Mouse (Mus musculus) CD4-positive, CD25-positive, alpha-beta regulatory T cell, adult 2 months (primary cell): ENCODE measurements around the gene Flt1.
A peak's percentile ranks its signal among the peaks of the same experiment; 100 is the strongest.

Experiments
- DNase-seq: peaks from one replicate; pipeline ENCODE4 v3.0.0-alpha.2; 2012; ENCODE audit warnings: low read depth, low spot score

Flt1 gene

DNA sequence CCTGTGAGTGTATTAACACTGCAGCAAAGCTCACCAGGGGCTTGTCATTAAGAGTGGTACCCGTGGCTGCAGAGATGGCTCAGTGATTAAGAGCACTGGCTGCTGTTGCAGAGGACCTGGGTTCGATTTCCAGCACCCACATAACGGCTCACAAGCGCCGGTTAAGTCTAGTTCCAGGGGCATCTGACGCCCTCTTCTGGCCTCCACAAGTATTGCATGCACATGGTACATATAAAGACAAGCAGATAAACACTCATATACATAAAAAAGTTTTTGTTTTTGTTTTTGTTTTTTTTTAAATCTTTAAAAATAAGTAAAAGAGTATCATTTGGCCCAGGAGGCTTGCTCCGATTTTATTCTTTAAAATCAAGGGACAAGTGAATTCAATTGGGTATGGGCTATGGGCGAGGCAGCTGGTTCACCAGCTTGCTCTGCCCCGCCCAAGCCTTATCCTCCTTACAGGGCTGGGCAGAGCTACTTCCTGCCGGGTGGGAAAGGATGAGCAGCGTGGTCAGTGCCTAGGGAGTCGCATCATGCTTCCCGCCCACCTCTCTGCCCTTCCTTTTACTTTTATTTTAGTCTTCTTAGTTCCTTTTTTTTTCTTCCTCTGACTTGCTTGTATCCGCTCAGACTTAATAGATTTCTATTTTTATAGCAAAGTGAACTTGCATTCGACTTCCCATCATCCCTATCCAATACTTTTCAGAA lies 57.0 kb downstream of the Flt1 start:
- no peak for DNase-seq

DNA sequence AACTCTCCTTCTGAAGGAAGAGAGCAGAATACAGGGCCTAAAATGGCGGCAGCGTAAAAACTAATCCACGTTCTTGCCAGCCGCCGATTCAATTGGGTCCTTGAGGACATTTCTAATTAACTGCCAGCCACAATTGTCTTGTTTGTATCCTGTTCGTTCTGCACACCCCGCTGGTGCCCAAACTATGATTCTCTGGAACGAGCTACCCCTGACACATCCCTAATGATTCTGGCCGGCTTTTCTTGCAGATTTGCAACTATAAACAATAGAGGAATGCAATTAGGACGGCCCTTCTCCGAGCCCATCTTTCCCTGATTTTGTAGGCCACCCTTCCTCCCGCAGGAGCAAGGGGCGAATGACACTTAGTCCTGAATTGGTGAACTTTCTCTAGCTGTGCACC lies 59.9 kb downstream of the Flt1 start:
- no peak for DNase-seq

DNA sequence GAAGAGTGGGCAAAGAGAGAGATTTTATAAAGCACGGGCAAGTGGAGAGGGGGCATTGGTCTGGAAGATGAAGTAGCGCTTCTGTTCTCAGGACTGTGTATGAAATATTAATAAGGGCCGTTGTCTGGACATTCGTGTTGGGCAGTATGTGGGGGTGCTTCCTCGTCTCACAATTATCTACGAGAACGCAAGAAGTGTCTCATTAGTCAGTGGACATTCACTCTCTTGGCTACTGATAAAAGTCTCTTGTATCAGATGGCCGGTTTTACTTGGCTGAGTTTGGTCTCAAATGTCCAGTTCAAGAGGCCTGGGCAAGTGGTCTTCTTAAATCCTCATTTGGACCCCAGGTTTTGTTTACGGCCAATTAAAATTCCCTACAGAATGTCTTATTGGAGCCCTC lies 60.4 kb downstream of the Flt1 start:
- DNase-seq = no peak

DNA sequence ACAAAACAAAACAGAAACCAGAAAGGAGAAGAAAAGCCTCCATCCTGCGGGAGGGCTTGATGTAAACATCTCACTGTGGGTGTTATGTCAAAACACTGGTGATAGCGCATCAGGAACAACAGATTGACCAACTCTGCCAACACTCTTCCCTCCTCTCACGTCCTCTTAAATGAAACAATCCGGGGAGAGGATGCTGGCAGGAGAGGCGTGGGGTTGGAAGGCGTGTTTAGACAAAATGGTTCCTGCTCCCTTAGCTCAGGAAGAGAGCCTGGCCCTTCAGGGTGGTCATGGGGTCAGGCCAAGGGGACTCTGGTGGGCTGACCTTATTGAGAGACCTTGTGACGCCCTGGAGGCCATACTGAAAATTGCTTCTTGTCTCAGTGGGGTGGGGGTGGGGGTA lies 65.9 kb downstream of the Flt1 start:
- DNase-seq = no peak

DNA sequence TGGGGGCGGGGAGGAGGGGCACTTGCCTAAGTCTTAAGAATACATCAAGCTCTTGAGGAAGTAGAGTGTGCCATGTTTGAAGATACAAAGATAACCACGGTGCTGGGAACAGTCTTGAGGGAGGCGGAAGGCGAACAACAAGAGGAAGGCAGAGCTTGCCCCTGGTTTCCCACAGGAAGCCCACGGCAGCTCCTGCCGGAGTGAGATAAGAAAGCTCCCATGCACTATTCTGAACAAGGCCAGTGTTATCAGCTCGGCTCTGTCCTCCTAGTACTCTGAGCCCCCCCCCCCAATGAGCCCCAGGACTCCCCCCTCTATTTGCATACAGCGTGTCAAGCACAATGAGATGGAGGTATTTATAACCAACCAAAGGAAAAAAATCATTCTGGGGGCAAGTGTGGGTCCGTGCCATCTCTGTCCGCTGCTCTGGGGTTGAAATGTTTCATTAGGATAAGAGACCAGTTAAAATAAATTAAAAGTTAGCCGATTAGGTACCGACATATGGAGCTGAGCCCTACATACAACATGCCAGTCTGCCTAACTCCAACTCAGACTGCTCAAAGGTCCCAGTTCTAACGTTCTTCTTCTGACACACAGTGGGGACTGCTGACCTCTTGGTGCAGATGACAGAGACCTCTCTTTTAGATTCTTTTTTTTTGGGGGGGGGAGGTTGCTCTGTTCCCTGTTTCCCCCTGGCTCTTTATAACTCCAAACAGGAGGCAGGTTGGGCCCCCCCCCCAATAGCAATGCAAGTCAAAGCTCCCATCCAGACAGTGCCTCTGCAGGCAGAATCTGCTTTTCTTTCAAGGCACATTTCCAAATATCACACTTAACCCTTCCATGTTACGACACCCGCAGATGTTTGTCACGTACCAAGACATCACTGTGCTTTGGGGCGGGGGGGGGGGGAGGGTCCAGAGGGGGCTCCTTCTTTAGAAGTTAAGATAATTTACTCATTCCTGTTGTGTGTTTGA lies 67.6 kb downstream of the Flt1 start:
- no peak for DNase-seq

DNA sequence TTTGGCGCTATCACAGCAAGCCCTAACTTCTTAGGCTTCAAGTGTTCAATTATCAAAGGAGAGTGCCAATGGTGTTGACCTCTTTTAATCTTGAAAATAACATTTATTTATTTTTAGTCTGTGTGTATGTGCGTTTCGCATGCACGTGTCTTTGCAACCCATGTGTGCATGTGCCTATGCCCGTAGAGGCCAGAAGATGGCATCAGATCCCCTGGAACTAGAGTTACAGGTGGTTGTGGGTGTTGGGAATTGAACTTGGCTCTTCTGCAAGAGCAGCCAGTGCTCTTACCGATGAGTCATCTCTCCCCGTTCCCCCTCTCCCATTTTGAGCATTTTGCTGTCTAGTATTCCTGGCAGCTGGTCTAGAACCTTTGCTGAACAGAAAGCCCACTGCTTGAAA lies 70.0 kb downstream of the Flt1 start:
- DNase-seq = no peak

DNA sequence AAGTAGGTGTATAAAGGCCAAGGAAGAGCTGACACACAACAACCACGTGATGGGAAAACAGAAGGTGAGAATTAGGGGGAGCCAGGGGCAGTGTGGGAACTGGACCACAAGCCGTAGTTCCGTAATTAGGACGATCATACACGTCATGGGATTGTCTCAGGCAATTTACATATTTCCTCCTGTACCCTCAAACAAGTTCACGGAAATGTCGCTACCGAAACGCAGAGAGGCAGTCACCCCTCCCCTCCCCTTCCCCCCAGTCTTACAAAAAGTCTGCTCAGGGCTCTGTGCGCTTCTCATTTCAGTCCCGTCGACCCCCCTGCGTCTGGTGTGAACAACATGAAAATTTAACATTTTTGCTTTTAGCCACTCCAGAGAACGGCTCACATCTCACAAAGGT lies 74.6 kb downstream of the Flt1 start:
- no peak for DNase-seq

DNA sequence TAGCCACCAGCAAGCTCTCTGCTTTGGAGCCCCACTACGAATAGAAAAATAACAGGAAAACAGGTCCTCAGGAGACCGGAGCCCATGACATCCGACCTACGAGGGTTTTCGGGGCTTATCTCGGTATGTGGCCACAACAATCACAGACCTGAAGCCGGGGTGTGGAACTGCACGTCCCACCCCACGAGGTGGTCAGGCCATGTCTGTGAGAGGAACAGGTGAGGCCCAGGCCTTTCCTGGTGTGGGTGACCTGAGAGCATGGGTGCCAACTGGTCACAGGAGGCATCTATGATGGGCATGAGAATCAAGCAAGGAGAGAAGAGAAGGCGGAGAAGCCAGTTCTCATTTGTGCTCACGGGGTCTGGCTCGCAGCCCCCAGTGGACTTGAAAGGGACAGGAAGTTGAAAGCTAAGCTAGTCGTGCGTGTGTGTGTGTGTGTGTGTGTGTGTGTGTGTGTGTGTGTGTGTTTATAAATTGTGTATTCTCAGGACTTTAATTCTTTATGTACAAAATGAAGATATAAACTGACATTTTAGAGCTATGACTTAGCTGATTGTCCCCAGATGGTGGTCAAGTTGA lies 79.4 kb downstream of the Flt1 start:
- DNase-seq = no peak

DNA sequence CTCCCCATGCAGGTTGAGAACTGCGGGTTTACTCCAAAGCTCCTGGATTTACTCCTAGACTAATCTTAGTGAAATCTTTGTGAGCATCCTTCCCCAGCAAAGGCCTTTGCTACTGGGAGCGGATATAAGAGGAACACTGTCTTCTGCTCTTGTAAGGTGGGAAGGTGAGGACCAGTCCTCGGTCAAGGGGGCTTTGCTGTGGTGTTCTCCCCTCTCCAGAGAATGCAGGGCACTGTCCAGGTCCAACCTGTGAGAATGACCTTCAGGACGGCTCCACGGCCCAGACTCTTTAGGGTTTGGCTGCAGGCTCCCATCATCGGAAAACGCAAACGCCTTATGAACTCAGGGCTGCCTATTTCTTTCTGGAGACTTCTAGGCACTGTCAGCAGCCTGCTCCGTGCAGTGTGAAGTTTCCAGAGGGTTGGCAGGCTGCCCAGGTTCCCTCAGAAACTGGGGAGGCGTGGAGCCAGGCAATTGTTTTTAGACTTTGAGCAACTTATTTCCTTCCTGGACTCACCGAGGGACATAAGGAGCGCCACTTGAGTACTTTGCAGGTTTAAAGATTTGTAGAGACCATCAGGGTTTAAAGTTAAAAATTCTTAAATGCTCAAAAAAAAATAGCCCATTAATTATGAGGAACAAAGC lies 80.7 kb downstream of the Flt1 start:
- no peak for DNase-seq

DNA sequence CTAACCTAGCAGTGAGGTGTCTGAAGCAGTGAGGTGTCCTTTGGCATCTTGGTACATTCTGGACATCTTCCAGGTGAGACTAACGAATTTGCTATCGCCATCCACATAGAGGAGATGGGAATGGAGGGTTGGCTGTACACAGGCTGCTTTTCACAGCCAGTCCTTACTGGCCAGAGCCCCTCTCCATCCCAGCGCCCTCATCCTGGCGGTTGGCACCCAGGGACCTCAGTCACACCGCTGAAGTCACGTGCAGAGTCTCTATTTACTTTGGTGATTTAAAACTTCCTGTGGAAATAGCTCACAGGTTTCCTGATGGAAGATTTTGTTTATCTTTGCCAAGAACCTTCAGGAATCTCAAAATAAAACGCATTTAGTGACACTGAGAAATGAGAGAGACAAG lies 84.4 kb downstream of the Flt1 start:
- DNase-seq = no peak

DNA sequence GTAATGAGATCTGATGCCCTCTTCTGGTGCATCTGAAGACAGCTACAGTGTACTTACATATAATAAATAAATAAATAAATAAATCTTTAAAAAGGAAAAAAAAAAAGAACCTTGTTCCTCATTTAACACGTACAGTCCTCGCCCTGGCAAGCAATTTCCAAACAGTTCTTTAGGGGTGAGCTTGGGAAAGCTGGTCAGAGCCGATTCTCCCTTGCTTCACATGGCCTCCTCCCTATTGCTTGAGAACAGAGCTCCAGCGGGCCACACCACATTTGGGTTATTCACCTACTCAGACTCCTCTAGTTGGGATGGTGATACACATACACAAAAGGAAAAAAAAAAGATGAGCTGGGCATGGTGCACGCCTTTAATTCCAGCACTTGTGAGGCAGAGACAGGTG lies 85.9 kb downstream of the Flt1 start:
- no peak for DNase-seq

DNA sequence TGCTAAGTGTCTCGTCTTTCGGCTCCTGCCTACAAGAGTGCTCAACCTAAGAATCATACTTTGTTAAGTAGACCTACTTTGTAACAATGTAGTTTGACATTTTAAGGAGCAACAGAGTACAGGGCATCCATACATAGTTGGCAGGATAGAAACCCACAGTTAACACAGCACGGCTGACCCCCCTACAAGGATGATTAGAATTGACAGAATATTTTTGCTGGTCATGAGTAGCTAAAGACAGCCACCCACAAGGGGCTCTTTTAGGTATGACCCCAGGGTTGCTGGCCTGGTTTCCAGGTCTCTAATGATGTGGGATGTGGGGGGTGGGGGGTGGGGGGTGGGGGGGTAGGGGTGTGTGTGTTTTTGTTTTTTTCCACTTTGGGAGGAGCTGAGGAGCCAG lies 89.1 kb downstream of the Flt1 start:
- DNase-seq = no peak

DNA sequence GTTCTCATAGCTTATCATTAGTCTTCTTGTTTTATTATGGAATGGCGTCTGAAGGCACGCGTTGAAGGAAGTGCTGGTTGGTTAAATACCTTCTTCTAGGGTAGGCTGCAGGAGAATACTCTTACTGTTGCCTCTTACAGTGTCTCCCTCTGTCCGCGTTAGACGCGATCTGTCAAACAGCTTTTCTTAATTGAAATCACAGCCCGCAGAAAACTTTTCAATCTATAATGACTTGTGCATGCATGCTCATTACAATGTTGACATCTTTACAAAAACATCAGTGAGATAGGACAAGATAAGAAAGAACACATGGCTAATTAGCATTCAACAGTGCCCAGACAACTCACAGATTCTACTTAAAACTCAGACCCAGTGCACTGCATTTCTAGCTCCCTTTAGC lies 89.9 kb downstream of the Flt1 start:
- no peak for DNase-seq

DNA sequence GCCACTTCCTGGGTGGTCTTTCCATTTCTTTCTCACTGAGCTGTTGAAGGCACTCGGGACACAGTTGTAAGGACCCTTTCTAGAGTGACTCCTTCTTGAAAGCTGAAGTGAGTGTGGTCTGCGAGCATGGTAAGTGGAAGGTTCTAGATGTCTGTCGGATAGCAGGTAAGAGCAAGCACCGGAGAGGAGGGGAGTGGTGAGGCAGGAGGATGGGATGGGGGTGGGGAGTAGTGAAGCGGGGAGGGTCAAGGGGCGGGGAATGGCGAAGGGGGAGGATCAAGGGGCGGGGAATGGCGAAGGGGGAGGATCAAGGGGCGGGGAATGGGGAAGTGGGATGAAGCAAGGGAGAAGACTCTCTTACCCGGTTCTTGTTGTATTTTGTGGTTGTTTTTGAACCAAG lies 91.8 kb downstream of the Flt1 start:
- DNase-seq = no peak

DNA sequence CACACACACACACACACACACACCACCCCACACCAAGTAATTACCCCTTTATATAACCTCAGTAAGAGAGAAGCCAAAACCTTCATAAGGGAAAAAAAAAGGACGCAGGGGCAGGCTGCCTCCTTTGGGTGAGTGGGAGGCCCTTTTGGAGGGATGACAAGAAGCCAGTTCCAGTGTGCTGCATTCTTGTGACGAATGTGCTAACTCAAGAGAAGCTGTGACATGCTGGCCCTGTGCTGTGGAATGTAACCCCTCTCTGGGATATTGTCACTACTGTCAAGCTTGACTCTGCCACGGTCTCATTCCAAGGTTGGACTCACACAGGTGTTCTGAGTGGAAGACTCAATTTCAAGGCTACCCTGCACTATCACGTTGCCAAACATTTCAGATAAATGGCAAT lies 93.1 kb downstream of the Flt1 start:
- no peak for DNase-seq

DNA sequence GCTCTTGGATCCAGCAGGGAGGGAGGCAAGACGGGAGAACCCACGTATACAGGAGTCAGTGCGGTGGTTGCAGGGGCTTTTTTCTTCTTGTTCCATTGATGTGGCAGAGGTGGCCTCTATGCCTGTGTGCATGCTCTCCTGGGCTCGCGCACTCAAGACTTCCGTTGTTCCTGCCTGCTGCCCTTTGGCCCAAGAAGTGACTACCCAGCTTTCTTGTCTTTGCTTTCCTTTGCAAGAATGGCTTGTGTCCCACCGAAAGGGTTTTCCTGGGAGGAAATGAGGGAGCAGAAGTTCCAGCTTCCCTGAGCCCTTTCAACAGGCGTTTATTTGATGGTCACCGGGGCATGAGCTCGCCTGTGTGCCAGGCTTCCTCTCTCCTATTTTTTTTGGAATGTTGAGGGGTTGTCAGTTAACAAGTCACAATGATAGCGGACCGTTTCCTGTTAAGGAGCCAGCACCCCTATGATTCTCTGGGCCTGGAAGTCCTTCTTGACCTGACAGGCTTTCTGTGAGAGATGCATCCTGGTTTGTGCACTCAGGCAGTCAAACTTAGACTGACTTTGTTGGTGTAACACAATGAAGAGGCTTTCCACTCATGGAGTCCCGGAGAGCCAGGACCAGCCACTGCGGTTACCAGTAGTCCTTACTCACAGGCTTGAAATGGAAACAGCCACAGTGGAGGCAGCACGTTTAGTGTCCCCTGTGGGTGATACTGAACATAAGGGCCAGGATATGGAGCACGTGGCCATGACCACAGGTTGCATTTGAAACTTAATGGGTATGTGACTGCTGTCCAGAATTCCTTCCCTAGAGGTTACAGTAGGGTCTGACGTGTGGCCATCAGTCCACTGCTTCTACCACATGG lies 95.2 kb downstream of the Flt1 start:
- DNase-seq = no peak

DNA sequence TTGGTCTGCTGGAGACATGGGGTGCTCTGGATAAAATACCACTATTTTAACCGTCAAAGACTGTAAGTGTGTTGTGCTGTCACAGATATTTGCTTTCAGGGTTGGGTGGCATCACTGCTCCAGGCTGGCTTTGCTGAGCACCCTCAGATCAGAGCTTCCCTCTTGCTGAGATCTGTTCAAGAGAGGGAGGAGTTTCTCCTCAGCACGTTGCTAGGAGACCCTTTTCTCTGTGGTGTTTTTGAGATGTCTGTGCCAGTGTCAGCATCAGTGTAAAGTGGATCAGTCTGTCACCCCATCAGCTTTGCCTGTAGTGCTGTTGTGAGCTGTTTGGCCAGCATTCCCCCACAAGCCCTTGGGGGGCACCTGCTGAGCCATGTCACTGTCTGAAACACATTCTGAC lies 98.9 kb downstream of the Flt1 start:
- DNase-seq = no peak

DNA sequence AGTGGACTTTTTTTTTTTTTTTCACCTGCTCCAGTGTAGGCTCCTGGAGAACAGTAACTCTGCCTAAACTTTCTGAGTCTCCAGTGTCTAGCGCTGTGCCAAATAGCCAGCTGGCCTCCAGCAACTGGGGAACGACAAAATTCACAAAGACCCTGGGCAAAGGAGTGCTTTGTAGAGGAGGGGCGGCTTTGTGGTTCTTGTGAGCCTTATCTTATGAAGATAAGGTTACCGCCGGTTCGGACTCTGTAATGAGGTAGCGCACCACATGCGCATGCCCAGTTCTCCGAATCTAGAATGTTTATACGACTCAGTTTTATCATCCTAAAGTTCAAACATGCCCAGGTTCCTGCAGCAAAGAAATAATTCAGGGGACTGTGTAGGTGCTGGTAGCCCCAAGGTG lies 102.1 kb downstream of the Flt1 start:
- no peak for DNase-seq

DNA sequence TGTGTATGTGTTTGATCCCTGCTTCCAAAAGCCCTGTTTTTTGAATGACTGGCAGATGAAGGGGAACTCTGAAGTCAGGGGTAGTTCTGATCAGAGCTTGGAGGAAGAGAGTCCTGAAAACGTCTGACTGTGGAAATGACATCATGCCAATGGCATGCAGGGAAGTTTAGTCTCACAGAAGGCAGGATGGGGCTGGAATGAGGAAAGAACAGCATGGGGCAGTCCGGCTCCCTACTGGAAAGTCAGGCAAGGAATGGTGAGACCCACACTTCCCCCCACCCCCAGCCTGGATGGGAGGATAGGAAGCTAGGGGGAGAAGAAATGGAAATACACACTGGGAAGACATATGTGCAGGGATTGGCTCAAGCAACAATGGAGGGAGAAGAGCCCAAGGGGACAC lies 105.6 kb downstream of the Flt1 start:
- DNase-seq = no peak

DNA sequence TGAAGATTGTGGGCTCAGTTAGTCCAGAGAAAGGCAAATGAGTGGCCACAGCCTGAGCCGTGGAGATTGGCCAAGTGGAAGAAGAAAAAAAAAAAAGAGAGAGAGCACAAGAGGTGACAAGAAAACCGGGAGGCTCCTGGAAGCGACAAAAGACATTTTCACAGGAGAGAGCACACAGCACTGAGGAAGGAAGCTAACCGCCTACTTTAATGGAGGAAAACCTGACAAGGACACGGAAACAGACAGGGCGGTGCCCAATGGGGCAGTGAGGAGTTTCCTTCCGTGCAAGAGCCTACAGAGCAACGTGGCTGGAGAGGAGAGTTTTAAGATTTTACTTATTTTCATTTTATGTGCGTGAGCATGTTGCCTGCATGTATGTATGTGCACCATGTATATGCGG lies 107.6 kb downstream of the Flt1 start:
- no peak for DNase-seq

DNA sequence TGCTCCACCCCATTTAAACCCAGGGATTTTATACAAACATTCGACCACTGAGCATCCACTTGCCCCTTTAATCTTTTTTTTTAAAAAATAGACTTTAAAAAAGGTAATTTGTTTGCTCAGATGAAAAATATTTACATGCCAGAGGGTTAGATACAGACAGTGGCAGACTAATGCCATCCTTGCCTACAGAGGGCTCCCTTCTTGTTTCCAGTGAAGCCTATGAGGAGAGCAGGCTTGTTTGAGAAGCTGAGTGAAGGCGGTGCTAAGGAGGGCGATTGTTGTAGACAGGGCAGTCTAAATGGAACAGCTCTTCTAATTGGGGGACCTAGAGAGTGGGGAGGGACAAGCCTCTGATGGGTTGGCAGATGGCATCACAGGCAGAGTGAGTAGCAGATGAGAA lies 109.4 kb downstream of the Flt1 start:
- DNase-seq = peak; percentile 2
